Mouse (Mus musculus): ENCODE results near the gene Ldha.

DNA sequence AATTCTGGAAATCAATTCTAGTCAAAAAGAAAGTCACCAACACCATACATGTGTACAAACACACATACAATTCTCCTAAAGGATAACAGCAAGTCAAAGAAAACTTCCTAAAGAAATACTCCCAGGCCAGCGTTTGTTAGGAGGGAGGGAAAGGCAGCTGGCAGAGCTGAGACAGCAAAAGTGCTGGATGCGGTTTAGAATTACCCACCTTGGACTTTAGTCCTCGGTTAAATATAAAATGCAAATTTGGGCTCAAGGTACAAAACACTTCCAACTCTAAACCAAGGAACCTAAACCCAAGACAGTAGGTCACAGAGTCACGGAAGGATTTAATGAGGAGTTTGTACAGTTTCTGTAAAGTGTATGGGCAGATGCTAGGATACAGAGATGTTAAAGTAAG is 47.4 kb upstream of the Ldha start:
- TF ChIP-seq RCOR1 (IDR thresholded peaks at IDR 0.05; ENCODE audit: low read depth, low read length) (no peak), TCF12 (IDR thresholded peaks at IDR 0.05; ENCODE audit: low read depth, low read length) (no peak), CTCF (IDR thresholded peaks at IDR 0.05 in 2 of 3, conservative IDR thresholded peaks at IDR 0.05 in 1 of 3; ENCODE audit: control insufficient read depth in 1 of 3, insufficient read depth in 1 of 3, low read depth in 2 of 3, low read length in 3 of 3, poor library complexity in 1 of 3, severe bottlenecking in 1 of 3) (no peak), USF1 (IDR thresholded peaks at IDR 0.05; ENCODE audit: low read depth, low read length) (no peak), POLR2A (IDR thresholded peaks at IDR 0.05; ENCODE audit: control insufficient read depth in 1 of 2, insufficient read depth in 1 of 2, low read depth in 1 of 2, low read length in 2 of 2, poor library complexity in 1 of 2) (no peak), SMC3 (IDR thresholded peaks at IDR 0.05; ENCODE audit: low read depth, low read length) (no peak), NRF1 (IDR thresholded peaks at IDR 0.05; ENCODE audit: insufficient read depth, low read depth, low read length, poor library complexity, severe bottlenecking) (no peak), TAL1 (IDR thresholded peaks at IDR 0.05; ENCODE audit: low read length) (no peak)

Data from MEL (cell line).